ENCODE assay signal across 10 mouse cellular contexts in genomic region chr1:123901218-123901617, GRCm38 (mm10).
A peak's percentile ranks its signal among the peaks of the same experiment; 100 is the strongest.
DNase-seq lines count a peak whose midpoint lies in the region; ATAC-seq lines count a peak whose summit lies in the region.
"Had no signal": no experiment of that assay in that cellular context is flagged by ENCODE, and none has a peak within 500 bp of the region (broad histone marks: within the 10 kb centered on the region; RNA-seq: fewer than 3 reads in every experiment).

No protein-coding gene starts in this region.

- peak; percentile 87 for DNase-seq in brain, adult 2 months (ENCODE audit: low read depth, low spot score)
- peak; percentile 70 to 88 for DNase-seq in left cerebral cortex, adult 9 months (ENCODE audit: low spot score in 2 of 2)
- DNase-seq in right cerebral cortex, postnatal 10 days (ENCODE audit: low spot score in 2 of 2): peak; percentile 72 to 85
- no peak for DNase-seq in heart, adult 9 months (ENCODE audit: low spot score in 2 of 2)
- DNase-seq in urinary bladder, postnatal 36 days (ENCODE audit: low spot score in 2 of 2): no peak
- DNase-seq in kidney, adult 18-20 months: no peak
- DNase-seq: cerebellum, adult 9-11 months; thymus, postnatal 14 days had no signal

- ATAC-seq in frontal cortex, adult (ENCODE audit: low TSS enrichment): peak; percentile 84
- ATAC-seq: lung, postnatal 0 days had no signal

Comparison
In these comparisons a context has a peak if more than half of its experiments do, and no peak if none do; other contexts are left out.
1. DNase-seq: peak in brain, adult 2 months (single experiment), left cerebral cortex, adult 9 months (2 of 2) and right cerebral cortex, postnatal 10 days (2 of 2); none in heart, adult 9 months (0 of 2), urinary bladder, postnatal 36 days (0 of 2) and kidney, adult 18-20 months (single experiment).